Mouse (Mus musculus) liver, embryonic 13.5 days (tissue): ENCODE measurements around the gene Cuedc1. TPM values are rescaled to one million over a fixed set of nuclear protein-coding genes. Genes with fewer than 3 reads are reported as not detected.

ENCODE experiments used
- ATAC-seq: fragments of 200-750 bp; cut with Nextera tagmentation; 2 replicates; pipeline ENCODE4 v1.8.0; 2017; ENCODE audit warnings: low read depth, mild to moderate bottlenecking, moderate number of reproducible peaks, moderate library complexity
- DNase-seq: peaks from one replicate; pipeline ENCODE4 v3.0.0; 2022
- H3K27ac ChIP-seq: fragments of 300-500 bp; sonication (generic); 2 replicates; pipeline ENCODE4 v1.5.1; 2015; ENCODE audit warnings: moderate library complexity, mild to moderate bottlenecking, inconsistent platforms
- H3K27me3 ChIP-seq: fragments of 300-500 bp; sonication (generic); 2 replicates; pipeline ENCODE4 v1.6.1; 2015; ENCODE audit warnings: mild to moderate bottlenecking, inconsistent platforms
- H3K36me3 ChIP-seq: fragments of 300-500 bp; sonication (generic); 2 replicates; pipeline ENCODE4 v1.6.1; 2015; ENCODE audit warnings: mild to moderate bottlenecking, inconsistent platforms
- H3K4me1 ChIP-seq: fragments of 300-500 bp; sonication (generic); replicated peaks from 2 replicates; pipeline ENCODE4 v1.6.1; 2015; ENCODE audit warnings: inconsistent platforms
- H3K4me2 ChIP-seq: fragments of 300-500 bp; sonication (generic); 2 replicates; pipeline ENCODE4 v1.6.1; 2015; ENCODE audit warnings: inconsistent platforms, mild to moderate bottlenecking, moderate library complexity
- H3K4me3 ChIP-seq: fragments of 300-500 bp; sonication (generic); replicated peaks from 2 replicates; pipeline ENCODE4 v1.5.1; 2015; ENCODE audit warnings: mild to moderate bottlenecking, inconsistent platforms
- H3K9ac ChIP-seq: fragments of 300-500 bp; sonication (generic); 2 replicates; pipeline ENCODE4 v1.6.1; 2015; ENCODE audit warnings: mild to moderate bottlenecking, inconsistent platforms
- H3K9me3 ChIP-seq: fragments of 300-500 bp; sonication (generic); replicated peaks from 2 replicates; pipeline ENCODE4 v1.6.1; 2016; ENCODE audit warnings: inconsistent platforms
- WGBS: fragments of 180-500 bp; shearing (Covaris S2); methylation state at CpG from one replicate; pipeline ENCODE4 v1.1.7; 2015; ENCODE audit not compliant: insufficient replicate concordance; 5-methylcytosine and 5-hydroxymethylcytosine counted together
- polyA plus RNA-seq: library from polyadenylated mRNA; unstranded; fragments of >200 nt; fragmentation: Nextera tagmentation; extraction: Ambion mirVana; gene quantifications from 2 replicates; pipeline ENCODE4 v1.2.1, GENCODE M21; 2015

Cuedc1 gene
- polyA plus RNA-seq, 1 experiment from 2014 or later, result 1.6 TPM

- DNase-seq, result no peak
- H3K4me1 ChIP-seq, result peaks cover 38% of the 10 kb centered on the region
- 37% methylated on average over 8 of the region's 8 CpGs for WGBS
Observed at GRCm38 (mm10) chr11:88118817-88119642, 21.2 kb downstream of the Cuedc1 start.

GRCm38 (mm10) chr11:88122545-88122944, 24.7 kb downstream of the Cuedc1 start:
- peaks cover 11% of the 10 kb centered on the region for H3K27me3 ChIP-seq
- H3K4me1 ChIP-seq, result peaks cover 19% of the 10 kb centered on the region
- H3K9me3 ChIP-seq, result no peaks in the 10 kb centered on the region
- no peak overlapping the region for H3K27ac ChIP-seq
- no peaks in the 10 kb centered on the region for H3K36me3 ChIP-seq
- H3K4me2 ChIP-seq, result no peak overlapping the region
- no peak overlapping the region for H3K9ac ChIP-seq
- ATAC-seq (no peak), DNase-seq (no peak)
- H3K4me3 ChIP-seq, result no peak overlapping the region
- WGBS, result 56% methylated on average over 5 of the region's 5 CpGs

More at GRCm38 (mm10) chr11:88118817-88119642, 21.2 kb downstream of the Cuedc1 start:
- no peaks in the 10 kb centered on the region for H3K36me3 ChIP-seq
- no peak overlapping the region for H3K4me2 ChIP-seq
- H3K9me3 ChIP-seq, result no peaks in the 10 kb centered on the region
- H3K27me3 ChIP-seq, result no peaks in the 10 kb centered on the region
- no peak overlapping the region for H3K9ac ChIP-seq
- no peak overlapping the region for H3K4me3 ChIP-seq
- 0 out of 2 replicates have a peak, but pooled peaks have one; percentile 46 for ATAC-seq
- H3K27ac ChIP-seq, result no peak overlapping the region

- Histone ChIP-seq H3K4me2 (no peak overlapping the region), H3K27me3 (peaks cover 11% of the 10 kb centered on the region)
- no peak for ATAC-seq
Observed at GRCm38 (mm10) chr11:88123021-88123420, 25.2 kb downstream of the Cuedc1 start.

GRCm38 (mm10) chr11:88123731-88124130, 25.9 kb downstream of the Cuedc1 start:
- Histone ChIP-seq H3K27ac (no peak overlapping the region), H3K4me1 (peaks cover 9% of the 10 kb centered on the region), H3K4me3 (no peak overlapping the region), H3K9ac (no peak overlapping the region), H3K4me2 (no peak overlapping the region), H3K9me3 (no peaks in the 10 kb centered on the region), H3K36me3 (no peaks in the 10 kb centered on the region), H3K27me3 (peaks cover 14% of the 10 kb centered on the region)
- ATAC-seq (no peak), DNase-seq (no peak)
- WGBS, result 39% methylated on average over 6 of the region's 6 CpGs

More at GRCm38 (mm10) chr11:88123021-88123420, 25.2 kb downstream of the Cuedc1 start:
- no peak for DNase-seq
- H3K27ac ChIP-seq, result no peak overlapping the region
- H3K36me3 ChIP-seq, result no peaks in the 10 kb centered on the region
- H3K4me1 ChIP-seq, result peaks cover 15% of the 10 kb centered on the region
- WGBS, result 38% methylated on average over 5 of the region's 5 CpGs
- no peak overlapping the region for H3K4me3 ChIP-seq
- H3K9me3 ChIP-seq, result no peaks in the 10 kb centered on the region
- no peak overlapping the region for H3K9ac ChIP-seq

GRCm38 (mm10) chr11:88125483-88125882, 27.6 kb downstream of the Cuedc1 start:
- H3K36me3 ChIP-seq, result no peaks in the 10 kb centered on the region
- peaks cover 18% of the 10 kb centered on the region for H3K27me3 ChIP-seq
- H3K9ac ChIP-seq, result no peak overlapping the region
- H3K27ac ChIP-seq, result no peak overlapping the region
- 58% methylated on average over 7 of the region's 7 CpGs for WGBS
- no peak overlapping the region for H3K4me2 ChIP-seq
- H3K9me3 ChIP-seq, result no peaks in the 10 kb centered on the region
- DNase-seq (no peak), ATAC-seq (no peak)
- H3K4me1 ChIP-seq, result no peaks in the 10 kb centered on the region; the same call in 1 of the 2 replicates
- H3K4me3 ChIP-seq, result no peak overlapping the region

GRCm38 (mm10) chr11:88126306-88126793, 28.5 kb downstream of the Cuedc1 start:
- no peaks in the 10 kb centered on the region for H3K36me3 ChIP-seq
- H3K4me3 ChIP-seq, result no peak overlapping the region
- H3K4me1 ChIP-seq, result peaks cover under 1% of the 10 kb centered on the region
- no peak overlapping the region for H3K4me2 ChIP-seq
- no peak overlapping the region for H3K9ac ChIP-seq
- whole genome bisulfite sequencing, result 34% methylated on average over 5 of the region's 5 CpGs
- no peaks in the 10 kb centered on the region for H3K9me3 ChIP-seq
- H3K27ac ChIP-seq, result no peak overlapping the region
- DNase-seq, result no peak
- ATAC-seq, result no peak
- H3K27me3 ChIP-seq, result peaks cover 18% of the 10 kb centered on the region

- Histone ChIP-seq H3K27ac (no peak overlapping the region), H3K27me3 (peaks cover 22% of the 10 kb centered on the region), H3K4me3 (no peak overlapping the region), H3K4me1 (peaks cover 9% of the 10 kb centered on the region), H3K9me3 (no peaks in the 10 kb centered on the region), H3K4me2 (no peak overlapping the region), H3K36me3 (no peaks in the 10 kb centered on the region), H3K9ac (no peak overlapping the region)
- no peak for ATAC-seq
- 75% methylated on average over 9 of the region's 9 CpGs for WGBS
- no peak for DNase-seq
Observed at GRCm38 (mm10) chr11:88128461-88128860, 30.6 kb downstream of the Cuedc1 start.

- Histone ChIP-seq H3K9ac (no peak overlapping the region), H3K4me3 (no peak overlapping the region), H3K4me1 (peaks cover 9% of the 10 kb centered on the region), H3K36me3 (no peaks in the 10 kb centered on the region), H3K4me2 (no peak overlapping the region), H3K27me3 (peaks cover 22% of the 10 kb centered on the region), H3K9me3 (no peaks in the 10 kb centered on the region), H3K27ac (no peak overlapping the region)
- DNase-seq, result no peak
- whole genome bisulfite sequencing, result 74% methylated on average over 3 of the region's 3 CpGs
- ATAC-seq, result no peak
Observed at GRCm38 (mm10) chr11:88129281-88129680, 31.4 kb downstream of the Cuedc1 start.

GRCm38 (mm10) chr11:88129935-88130334, 32.1 kb downstream of the Cuedc1 start:
- H3K36me3 ChIP-seq, result no peaks in the 10 kb centered on the region
- DNase-seq (no peak), ATAC-seq (no peak)
- peaks cover 22% of the 10 kb centered on the region for H3K27me3 ChIP-seq
- no peak overlapping the region for H3K27ac ChIP-seq
- H3K9ac ChIP-seq, result no peak overlapping the region
- peaks cover 9% of the 10 kb centered on the region for H3K4me1 ChIP-seq
- H3K4me2 ChIP-seq, result no peak overlapping the region
- H3K9me3 ChIP-seq, result no peaks in the 10 kb centered on the region
- 86% methylated on average over 10 of the region's 10 CpGs for WGBS
- no peak overlapping the region for H3K4me3 ChIP-seq

- Histone ChIP-seq H3K4me1 (peaks cover 9% of the 10 kb centered on the region), H3K4me2 (peak overlapping the region; percentile 27), H3K27me3 (peaks cover 14% of the 10 kb centered on the region; the same call in 1 of the 2 replicates), H3K27ac (peak overlapping the region; percentile 1; the same call in 1 of the 2 replicates), H3K4me3 (no peak overlapping the region), H3K36me3 (no peaks in the 10 kb centered on the region), H3K9ac (no peak overlapping the region), H3K9me3 (no peaks in the 10 kb centered on the region)
- WGBS, result 9% methylated on average over 8 of the region's 8 CpGs
- no peak for ATAC-seq
- DNase-seq, result no peak
Observed at GRCm38 (mm10) chr11:88131847-88132246, 34.0 kb downstream of the Cuedc1 start.

GRCm38 (mm10) chr11:88135218-88135617, 37.4 kb downstream of the Cuedc1 start:
- Histone ChIP-seq H3K27me3 (peaks cover 39% of the 10 kb centered on the region), H3K9me3 (no peaks in the 10 kb centered on the region), H3K27ac (no peak overlapping the region), H3K4me1 (peaks cover 23% of the 10 kb centered on the region), H3K4me2 (no peak overlapping the region), H3K4me3 (no peak overlapping the region), H3K36me3 (no peaks in the 10 kb centered on the region), H3K9ac (no peak overlapping the region)
- WGBS, result 53% methylated on average over 7 of the region's 7 CpGs
- ATAC-seq (no peak), DNase-seq (no peak)
